Mouse (Mus musculus): ENCODE results near the gene Gmds.

The Gmds gene

DNA sequence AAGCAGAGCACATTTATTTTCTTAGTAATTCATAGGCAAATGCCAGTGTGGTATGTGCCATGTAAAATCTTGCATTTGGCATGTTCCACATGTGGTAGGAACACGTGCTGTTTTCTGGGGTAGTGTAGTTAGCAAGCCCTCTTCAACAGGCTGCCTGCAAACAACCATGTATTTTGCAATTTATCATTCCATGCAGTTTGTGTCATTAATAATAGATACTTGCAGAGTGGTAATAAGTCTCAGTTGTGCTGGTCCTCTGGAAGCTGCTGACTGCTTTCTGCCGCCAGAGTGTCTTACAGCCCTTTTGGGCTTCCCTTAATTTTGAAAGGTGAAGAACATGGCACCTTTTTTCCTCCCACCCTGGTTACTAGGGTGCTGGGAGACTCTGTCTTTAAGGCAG, 525.8 kb downstream of the Gmds start:
- DNase-seq (ENCODE audit: low spot score): no peak

DNA sequence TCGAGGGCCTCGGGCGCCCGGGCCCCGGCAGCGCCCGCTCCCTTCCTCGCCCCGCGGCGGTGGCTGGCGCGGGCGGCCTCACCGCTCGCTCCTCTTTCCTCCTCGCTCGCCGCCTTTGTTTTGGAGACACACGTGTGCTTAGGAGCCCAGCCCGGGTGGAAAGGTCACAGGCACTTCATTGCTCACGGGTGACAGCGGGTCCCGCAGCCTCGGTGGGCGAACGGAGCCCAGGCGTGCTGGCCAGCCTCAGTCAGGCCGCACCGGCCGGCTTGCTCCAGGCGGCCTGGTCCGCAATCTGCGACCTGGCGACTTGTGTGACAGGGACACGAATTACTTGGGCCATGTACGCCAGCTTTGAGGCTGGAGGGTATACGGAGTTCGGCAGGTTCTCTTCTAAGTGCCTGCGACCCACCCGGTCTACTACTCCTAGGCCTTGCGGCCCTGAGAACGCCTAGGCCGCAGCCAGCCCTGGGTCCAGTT, 527.0 kb downstream of the Gmds start:
- no peak for DNase-seq (ENCODE audit: low spot score)

DNA sequence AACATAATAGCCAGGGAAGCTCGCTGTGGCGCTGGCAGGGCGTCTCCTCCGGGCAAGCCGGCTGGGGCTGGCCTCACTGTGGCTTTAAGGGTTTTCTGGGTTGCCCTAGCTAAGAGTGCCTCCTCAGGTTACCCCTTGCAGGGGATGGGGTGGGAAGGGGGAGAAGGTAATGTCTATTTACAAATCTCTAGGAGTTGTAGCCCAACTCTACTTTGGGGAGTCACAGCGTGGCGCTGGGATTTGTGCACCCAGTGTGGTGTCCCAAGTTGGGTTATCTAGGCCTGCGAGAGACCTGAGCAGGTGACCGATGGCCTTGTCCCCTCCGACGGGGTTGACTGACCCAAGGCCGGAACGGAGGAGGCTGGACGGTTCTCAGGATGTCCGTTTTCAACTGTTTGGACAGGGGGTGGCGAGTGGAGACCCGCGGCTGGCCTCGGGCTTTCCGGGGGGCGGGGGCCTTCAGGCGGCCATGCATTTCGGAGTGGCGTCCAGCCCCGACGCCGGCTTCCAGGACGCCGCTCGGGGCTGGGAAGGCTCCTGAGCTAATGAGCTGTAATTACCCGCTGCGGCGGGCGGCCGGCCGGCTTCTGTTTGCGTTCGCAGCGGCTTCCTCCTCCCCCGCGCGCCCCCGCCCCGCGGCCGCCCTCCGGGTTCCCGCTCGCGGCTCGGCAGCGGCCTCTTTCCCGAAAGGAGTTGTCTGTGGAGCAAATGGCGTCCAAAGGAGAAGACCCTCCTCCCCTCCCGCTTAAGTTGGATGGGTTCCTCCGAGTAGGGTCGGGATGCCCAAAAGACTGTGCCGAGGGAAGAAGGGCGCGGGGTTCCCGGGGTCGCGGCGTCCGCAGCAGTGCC, 527.6 kb downstream of the Gmds start:
- DNase-seq (ENCODE audit: low spot score): no peak

DNA sequence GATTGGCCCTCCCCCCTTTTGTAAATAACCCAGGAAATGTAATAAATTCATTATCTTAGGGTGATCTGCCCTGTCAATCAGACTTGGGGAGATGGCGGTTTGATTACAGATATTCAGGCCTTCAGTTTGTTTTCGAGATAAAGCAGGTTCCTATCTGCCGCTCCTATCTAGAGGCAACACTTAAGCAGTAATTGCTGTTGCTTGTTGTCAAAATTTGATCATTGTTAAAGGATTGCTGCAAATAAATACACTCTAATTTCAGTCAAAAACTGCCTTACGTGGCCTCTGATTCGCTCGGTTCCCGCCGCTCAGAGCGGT, 528.2 kb downstream of the Gmds start:
- DNase-seq (ENCODE audit: low spot score): no peak

DNA sequence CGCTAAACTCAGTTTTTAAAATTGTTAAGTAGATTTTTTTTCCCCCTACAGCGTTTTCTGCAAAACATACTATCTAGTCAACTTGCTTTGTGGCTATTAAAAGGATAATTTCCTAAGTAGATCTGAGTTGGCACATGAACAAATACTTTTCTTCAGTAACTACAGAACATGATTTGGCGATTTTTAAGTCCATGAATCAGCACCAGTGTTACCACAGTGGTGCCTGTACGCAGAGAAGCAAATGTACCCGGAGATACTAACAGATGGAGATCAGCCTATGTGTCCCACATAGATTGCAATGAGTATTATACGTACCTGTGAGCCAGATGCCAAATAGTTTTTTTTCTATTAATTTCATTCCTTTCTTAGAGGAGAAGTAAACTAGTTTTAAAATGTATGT, 528.8 kb downstream of the Gmds start:
- DNase-seq (ENCODE audit: low spot score): no peak

DNA sequence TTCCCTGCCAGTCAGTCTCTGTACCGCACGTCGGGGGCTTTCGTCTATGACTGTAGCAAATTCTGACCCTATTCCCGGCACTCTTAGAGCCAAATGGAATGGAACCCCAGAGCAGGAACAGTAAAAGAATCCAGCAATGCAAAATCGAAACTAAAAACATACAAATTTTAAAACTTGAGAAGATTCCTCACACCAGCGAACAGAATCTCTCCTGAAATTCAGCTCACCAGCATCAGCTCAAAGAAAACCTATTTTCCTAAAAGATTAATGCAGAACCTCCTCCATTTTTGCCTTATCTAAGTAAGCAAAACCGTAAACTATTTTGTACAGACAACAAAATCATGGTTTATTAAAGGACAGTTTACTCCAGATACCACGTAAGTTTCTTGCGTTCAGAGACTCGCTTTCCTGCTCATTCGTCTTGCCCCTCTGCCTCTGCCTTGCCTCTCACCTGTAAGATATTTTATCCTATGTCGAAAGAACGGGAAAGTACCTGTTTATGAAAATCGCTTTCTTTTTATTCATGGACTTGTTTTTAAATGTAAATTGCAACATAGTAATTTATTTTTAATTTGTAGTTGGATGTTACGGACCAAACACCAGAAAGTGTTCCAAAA, 529.6 kb downstream of the Gmds start:
- no peak for DNase-seq (ENCODE audit: low spot score)

DNA sequence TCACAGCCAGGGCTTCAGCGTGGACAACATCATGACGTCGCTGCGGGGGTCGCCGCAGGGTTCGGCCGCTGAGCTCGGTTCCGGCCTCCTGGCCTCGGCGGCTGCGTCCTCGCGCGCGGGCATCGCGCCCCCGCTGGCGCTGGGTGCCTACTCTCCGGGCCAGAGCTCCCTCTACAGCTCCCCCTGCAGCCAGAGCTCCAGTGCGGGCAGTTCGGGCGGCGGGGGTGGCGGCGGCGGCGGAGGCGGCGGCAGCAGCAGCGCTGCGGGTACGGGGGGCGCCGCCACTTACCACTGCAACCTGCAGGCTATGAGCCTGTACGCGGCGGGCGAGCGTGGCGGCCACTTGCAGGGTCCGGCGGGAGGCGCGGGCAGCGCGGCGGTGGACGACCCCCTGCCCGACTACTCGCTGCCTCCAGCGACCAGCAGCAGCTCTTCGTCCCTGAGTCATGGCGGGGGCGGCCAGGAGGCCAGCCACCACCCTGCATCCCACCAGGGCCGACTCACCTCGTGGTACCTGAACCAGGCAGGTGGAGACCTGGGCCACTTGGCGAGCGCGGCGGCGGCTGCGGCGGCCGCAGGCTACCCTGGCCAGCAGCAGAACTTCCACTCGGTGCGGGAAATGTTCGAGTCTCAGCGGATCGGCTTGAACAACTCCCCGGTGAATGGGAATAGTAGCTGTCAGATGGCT, 530.3 kb downstream of the Gmds start:
- DNase-seq (ENCODE audit: low spot score): no peak

DNA sequence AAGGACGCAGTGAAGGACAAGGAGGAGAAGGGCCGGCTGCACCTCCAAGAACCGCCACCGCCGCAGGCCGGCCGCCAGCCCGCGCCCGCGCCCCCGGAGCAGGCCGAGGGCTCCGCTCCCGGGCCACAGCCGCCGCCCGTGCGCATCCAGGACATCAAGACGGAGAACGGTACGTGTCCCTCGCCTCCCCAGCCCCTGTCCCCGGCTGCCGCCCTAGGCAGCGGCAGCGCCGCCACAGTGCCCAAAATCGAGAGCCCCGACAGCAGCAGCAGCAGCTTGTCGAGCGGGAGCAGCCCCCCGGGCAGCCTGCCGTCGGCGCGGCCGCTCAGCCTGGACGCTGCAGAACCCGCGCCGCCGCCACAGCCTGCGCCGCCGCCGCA, 530.8 kb downstream of the Gmds start:
- DNase-seq (ENCODE audit: low spot score): no peak

DNA sequence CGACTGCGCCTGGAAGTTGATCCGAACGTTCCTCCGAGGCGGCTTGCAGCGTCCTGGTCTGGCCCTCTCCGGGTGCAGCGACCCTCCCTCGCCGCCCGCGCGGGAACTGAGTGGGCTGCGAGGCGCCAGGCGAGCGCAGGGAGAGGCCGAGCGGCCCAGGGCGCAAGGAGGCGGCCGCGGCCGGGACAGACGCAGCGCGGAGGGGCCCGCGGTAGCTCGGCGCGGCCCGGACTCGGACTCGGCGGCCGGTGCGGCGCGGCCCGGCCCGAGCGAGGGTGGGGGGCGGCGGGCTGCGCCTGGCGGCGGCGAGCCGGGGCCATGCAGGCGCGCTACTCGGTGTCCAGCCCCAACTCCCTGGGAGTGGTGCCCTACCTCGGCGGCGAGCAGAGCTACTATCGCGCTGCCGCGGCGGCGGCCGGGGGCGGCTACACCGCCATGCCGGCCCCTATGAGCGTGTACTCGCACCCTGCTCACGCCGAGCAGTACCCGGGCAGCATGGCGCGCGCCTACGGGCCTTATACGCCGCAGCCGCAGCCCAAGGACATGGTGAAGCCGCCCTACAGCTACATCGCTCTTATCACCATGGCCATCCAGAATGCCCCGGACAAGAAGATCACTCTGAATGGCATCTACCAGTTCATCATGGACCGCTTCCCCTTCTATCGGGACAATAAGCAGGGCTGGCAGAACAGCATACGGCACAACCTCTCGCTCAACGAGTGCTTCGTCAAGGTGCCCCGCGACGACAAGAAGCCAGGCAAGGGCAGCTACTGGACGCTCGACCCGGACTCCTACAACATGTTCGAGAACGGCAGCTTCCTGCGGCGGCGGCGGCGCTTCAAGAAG, 531.4 kb downstream of the Gmds start:
- no peak for DNase-seq (ENCODE audit: low spot score)

DNA sequence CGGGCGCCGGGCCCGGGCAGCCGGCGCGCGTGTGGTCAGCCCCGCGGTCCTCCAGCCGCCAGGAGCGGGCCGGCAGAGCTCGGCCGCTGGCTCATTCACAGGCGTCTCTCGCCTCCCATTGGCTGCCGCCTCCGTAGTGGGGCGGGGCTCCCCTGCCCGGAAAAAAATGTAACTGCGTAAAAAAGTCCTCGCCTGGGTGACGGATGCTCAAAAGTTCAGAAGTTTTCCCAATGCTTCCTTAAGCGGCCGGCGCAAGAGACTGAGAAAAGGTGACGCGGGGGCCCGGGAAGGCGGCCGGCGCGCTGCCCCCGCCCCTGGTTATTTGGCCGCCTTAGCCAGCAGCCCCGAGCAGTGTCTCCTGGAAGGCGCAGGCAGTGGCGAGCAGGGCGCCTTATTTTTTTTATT, 532.1 kb downstream of the Gmds start, which contains the start of gene Foxc1:
Gene Foxc1 (plus strand): TSS at position 206 of the 405 bp plus-strand sequence.
- DNase-seq (ENCODE audit: low spot score): no peak

DNA sequence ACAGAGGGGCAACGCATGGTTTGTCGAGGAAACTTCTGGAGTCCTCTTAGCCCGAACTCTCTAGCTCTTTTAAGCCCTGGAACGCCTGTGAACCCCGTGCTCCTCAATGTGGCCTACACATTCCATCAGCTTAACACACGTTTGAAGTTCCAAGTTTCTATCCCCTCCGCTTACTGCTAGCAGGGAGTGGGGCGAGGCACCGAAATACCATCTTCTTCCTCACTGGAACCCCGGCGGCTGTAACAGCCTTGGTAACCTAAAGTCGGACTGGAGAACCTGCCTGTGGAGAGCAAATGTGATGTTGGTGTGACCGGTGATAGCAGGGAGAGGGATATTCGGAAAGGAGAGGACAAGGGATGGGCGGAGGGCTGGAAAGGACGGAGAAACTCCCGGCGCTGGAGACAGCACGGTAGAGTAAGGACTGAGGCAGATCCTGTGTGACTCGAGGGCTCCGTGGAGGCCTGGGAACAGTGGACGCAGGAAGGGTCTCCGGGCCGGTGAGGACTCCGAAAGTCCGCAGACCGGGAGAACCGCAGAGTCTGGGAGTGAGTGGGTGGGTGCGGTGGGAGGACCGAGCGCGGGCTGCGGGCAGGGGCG, 532.6 kb downstream of the Gmds start:
- no peak for DNase-seq (ENCODE audit: low spot score)

DNA sequence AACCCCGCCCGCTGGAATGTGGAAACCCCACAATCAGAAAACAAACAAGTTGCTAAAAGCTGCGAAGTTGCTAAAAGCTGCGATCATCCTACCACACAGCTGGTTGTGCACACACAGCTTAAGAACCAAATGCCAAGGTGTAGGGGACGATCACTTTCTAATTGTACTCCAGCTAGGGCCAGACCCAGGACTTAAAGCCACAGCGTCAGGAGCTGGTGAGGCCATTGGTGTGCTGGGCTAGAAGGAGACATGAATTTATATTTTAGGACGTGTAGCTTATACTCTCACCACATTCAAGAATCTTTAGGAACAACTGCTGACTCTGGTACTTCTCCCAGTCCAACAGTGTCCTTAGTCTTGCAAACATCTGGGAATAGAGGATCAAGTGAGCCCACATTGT, 534.0 kb downstream of the Gmds start:
- no peak for DNase-seq (ENCODE audit: low spot score)

DNA sequence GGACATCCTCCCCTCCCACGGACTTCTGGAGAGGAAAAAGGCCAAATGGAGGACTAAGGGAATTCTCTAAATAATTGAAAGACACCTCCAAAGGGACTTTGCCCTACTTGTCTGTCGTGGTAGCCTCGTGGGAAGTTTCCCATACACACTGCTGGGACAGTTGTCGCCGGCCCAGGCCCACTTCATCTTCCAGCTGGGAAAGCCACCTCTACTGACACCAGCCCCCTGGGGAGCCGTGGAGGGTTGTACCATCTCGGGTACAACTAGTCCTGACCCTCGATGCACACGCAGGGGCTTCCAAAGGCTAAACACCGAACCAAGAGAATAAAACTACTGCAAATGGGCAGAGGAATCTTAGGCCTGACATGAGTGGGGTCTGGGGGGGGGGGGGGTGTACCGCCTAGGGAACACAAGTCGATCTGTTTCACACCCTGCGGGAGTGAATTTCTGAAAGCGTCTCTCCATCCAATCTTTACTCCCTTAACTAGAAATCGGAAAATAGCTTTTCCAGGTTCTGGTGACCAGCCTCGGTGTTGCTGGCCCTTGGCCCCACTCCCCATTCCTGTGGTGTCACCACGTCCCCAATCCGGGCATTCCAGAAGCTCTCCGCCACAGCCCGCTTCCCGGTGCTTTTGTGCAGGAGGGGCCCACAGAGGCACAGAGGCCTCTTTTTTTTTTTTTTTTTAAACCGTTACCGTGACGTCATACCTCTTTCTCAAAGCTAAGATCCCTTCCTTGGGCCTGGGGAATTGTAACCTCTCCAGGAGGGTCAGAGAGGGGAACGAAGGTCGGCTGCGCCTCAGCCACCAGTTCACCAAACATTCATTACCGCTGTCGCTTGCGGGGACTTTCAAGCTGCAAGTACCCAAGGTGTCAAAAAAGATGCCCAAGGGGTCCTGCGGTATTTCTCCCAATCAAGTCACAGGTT, 535.1 kb downstream of the Gmds start:
- no peak for DNase-seq (ENCODE audit: low spot score)

DNA sequence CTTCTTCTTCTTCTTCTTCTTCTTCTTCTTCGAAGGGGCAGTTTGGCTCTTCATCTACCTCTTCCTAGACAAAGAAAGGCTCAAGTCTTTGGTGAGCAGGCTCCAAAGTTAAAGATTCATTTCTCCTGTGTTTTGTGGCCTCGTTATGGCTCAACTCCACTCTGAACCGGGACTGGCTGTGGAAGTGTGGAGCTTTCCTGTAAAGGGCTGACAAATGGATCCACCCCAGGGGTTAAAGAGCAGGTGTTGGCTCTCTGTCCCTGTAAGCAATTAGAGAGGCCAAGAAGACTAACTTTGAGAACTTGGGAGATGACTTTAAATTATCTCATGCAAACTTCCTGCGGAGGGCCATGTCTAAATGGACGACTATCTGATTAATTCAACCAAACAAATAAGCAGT, 536.1 kb downstream of the Gmds start:
- no peak for DNase-seq (ENCODE audit: low spot score)

DNA sequence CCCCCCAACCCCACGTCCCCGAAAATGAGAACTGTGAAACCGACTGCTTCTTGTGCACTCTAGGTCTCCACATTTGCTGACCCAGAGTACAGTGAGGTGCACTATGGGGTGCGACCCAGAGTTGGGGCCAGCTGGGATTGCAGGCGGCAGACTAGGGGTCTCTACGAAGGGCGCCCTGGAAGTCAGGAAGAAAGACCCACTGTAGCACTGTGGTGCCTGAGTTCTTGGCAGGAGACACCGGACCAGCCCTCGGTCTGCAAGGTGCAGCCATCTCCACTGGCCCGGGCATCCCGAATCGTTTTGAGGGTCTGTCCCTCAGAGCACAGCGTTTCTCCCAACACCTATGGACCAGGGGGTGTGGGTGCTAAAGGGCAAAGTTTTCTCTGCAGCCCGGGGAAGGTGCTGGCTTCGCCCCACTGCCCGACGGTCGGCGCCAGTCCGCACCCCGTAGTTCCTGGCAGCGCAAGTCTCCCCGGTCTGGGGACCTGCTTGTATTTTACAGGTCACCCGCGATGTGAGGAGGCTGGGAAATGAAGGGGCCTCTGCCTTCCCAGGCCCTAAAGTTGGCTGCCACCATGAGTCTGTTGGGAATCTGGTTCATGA, 536.7 kb downstream of the Gmds start:
- DNase-seq (ENCODE audit: low spot score): no peak

DNA sequence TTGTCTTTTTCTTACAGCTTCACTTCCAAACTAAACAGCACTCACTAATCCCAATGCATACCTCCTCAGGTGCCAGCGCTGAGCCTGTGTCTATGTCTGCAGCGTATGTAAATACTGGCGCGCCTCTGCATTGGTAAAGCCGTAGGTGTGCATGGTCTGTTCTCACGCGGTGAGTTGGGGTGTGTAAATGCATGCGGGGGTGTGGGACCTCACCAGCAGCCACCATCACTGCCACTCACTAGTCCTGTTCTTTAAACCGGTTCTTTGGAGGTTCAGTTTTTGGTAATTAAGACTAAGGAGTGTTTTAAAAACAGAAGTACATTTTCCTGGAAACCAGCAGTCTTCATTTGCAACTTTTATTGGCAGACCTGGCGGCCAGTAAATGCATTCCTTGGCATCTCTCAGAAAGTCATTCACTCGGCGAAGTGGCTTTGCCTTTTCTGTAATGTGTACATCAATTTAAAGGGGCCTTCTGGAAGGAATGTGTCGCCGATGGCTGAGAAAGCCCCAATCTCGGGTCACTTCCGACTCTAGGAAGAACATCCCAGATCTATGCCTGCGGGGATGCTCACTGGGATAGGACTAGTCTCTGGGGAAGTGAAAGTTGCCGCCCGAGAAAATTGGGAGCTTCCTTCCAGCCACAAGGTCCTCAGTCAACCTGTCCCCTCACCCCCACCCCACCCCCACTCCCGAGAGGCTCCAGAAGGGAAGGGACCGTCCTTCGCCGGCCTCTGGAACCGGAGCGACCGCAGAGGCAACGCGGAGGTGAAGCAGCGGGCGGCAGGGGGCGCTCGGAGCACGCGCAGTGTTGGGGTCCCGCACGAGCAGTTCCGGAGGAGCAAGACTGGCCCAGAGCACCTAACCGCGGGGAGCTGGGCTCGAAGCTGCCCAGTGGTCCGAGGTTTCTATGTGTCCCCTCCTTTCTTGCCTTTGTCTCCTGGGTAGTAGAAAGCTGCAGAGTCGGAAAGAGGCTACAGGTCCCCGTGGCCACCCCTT, 537.7 kb downstream of the Gmds start:
- DNase-seq (ENCODE audit: low spot score): peak; percentile 47

DNA sequence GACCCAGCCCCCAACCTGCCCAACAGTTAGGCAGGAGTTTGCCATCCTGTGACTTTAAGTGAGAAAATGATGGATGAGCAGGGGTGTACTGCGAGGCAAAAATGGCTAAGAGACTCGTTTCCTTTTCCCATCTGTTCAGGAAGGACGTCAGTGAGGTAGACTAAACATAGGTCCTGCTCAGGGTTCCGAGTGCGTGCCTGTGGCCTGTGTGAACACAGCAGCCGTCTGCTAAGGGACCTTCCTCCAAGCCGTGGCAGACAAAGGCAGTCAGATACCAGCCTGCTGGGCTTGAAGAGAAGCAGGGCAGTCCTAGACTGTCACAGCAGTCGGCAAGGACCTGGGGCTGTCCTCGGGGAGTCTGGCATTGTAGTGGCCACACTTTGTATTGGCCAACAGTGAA, 540.5 kb downstream of the Gmds start:
- no peak for DNase-seq (ENCODE audit: low spot score)

DNA sequence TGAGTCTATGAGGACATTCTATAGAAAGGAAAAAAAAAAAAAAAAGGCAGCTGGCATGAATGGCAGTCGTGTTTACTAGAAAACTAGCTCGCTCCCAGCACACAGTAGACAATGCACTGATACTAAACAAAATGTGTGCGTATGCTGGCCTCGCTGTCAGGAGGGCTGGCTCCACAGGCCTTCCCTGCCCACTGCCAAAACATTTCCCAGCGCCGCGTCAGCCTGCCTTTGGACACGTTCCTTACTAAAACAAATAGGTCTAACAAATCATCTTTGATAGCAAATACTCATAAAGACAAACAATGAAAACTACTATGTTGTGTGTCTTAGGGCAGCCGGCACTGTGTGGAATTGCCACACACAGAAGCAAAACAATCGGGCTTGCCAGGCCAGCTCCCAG, 541.2 kb downstream of the Gmds start:
- no peak for DNase-seq (ENCODE audit: low spot score)

DNA sequence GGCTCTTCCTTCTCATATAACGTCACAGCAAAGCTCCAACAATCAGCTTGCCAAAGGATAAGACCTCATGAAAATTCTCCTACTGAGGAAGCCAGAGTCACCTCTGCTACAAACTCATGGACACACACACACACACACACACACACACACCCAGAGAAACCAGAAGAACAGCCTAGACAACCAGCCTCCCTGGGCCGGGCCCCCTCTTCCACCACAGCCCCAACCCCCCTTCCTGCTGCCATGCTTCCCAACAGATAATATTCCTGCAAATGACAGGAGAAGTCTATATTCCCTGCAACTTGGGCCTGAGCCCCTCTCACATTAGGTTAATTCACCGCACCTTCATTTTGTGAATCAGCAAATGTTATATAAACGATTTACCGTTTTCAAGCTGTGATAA, 545.4 kb downstream of the Gmds start:
- no peak for DNase-seq (ENCODE audit: low spot score)

Data from layer of hippocampus, adult 9-10 months (tissue).